Mouse (Mus musculus) neural tube, embryonic 12.5 days (tissue): ENCODE measurements around the gene Tpx2. TPM values are rescaled to one million over a fixed set of nuclear protein-coding genes. Genes with fewer than 3 reads are reported as not detected.

Experiments
- ATAC-seq: fragments of 200-750 bp; cut with Nextera tagmentation; 2 replicates; pipeline ENCODE4 v1.8.0; 2017; ENCODE audit warnings: low read depth, mild to moderate bottlenecking, moderate TSS enrichment, moderate library complexity; ENCODE audit not compliant: low FRiP score
- H3K27ac ChIP-seq: fragments of 300-500 bp; sonication (generic); 2 replicates; pipeline ENCODE4 v1.5.1; 2016
- H3K27me3 ChIP-seq: fragments of 300-500 bp; sonication (generic); replicated peaks from 2 replicates; pipeline ENCODE4 v1.6.1; 2016; ENCODE audit warnings: mild to moderate bottlenecking
- H3K36me3 ChIP-seq: fragments of 300-500 bp; sonication (generic); 2 replicates; pipeline ENCODE4 v1.6.1; 2016; ENCODE audit warnings: mild to moderate bottlenecking
- H3K4me1 ChIP-seq: fragments of 300-500 bp; sonication (generic); 2 replicates; pipeline ENCODE4 v1.6.1; 2016
- H3K4me2 ChIP-seq: fragments of 300-500 bp; sonication (generic); replicated peaks from 2 replicates; pipeline ENCODE4 v1.6.1; 2016; ENCODE audit warnings: mild to moderate bottlenecking
- H3K4me3 ChIP-seq: fragments of 300-500 bp; sonication (generic); 2 replicates; pipeline ENCODE4 v1.5.1; 2016
- H3K9ac ChIP-seq: fragments of 300-500 bp; sonication (generic); 2 replicates; pipeline ENCODE4 v1.6.1; 2016; ENCODE audit warnings: mild to moderate bottlenecking
- H3K9me3 ChIP-seq: fragments of 300-500 bp; sonication (generic); 2 replicates; pipeline ENCODE4 v1.6.1; 2016; ENCODE audit warnings: mild to moderate bottlenecking
- WGBS: fragments of 180-500 bp; shearing (Covaris S2); methylation state at CpG from one replicate; pipeline ENCODE4 v1.1.7; 2016; 5-methylcytosine and 5-hydroxymethylcytosine counted together
- polyA plus RNA-seq: library from polyadenylated mRNA; unstranded; fragments of >200 nt; fragmentation: Nextera tagmentation; extraction: Ambion mirVana; gene quantifications from 2 replicates; pipeline ENCODE4 v1.2.1, GENCODE M21; 2016

The Tpx2 gene
- polyA plus RNA-seq, 1 experiment from 2014 or later: 80.9 TPM

DNA sequence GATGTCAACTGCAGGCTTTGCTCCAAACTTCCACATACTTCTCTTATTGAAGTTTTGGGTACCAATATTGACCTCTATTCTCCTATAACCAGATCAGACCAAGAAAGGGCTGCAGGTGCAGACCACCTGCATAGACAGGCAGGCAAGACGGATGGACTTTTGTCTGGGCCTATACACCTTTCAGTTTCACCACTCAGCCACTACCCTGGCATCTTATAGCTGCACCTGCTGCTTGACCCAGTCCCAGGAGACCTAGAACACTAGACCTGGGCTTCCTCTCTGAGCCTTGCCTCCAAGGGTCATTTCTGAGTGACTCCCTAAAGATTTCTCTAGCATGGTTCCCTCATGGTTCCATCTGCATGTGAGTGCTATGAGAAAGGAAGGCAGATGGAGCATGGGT is 34.5 kb upstream of the Tpx2 start:
- peaks cover 13% of the 10 kb centered on the region for H3K4me1 ChIP-seq
- WGBS: 96% methylated on average over 1 of the region's 1 CpGs

DNA sequence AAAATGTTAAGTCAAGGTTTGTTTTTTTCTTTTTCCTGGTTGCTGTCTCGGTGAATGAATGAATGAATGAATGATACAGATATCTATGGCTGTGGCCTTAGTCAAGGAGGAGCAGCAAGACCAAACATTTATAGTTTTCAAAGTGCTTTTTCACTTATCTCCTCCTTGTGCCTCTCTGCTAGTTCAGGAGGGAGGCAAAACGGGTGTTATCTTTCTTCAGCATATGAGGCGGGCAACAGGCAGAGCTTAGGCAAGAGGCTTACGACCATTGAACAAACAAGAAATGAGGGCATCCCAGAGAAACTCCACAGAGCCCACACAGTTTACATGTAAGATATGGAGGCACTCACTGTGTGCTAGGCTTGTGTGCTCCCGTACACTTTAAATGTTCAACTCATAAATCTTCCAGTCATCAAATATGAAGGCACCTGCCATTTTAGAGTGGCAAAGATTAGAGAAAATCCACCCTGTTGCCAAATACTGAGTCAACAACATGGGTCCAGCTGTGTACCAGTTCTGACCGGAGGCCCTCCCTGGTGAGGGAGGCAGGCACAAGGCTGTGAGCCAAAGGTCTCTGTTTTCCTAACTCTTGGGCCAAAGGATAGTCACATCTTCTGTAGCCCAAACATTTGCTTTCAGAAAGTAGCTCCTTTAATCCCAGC is 33.4 kb upstream of the Tpx2 start:
- H3K4me1 ChIP-seq: peaks cover 15% of the 10 kb centered on the region

More for the DNA sequence above, 34.5 kb upstream of the Tpx2 start:
- Histone ChIP-seq H3K27ac (no peak overlapping the region), H3K9ac (no peak overlapping the region), H3K36me3 (no peaks in the 10 kb centered on the region), H3K4me2 (no peak overlapping the region), H3K4me3 (no peak overlapping the region), H3K9me3 (no peaks in the 10 kb centered on the region), H3K27me3 (no peaks in the 10 kb centered on the region)
- no peak for ATAC-seq

DNA sequence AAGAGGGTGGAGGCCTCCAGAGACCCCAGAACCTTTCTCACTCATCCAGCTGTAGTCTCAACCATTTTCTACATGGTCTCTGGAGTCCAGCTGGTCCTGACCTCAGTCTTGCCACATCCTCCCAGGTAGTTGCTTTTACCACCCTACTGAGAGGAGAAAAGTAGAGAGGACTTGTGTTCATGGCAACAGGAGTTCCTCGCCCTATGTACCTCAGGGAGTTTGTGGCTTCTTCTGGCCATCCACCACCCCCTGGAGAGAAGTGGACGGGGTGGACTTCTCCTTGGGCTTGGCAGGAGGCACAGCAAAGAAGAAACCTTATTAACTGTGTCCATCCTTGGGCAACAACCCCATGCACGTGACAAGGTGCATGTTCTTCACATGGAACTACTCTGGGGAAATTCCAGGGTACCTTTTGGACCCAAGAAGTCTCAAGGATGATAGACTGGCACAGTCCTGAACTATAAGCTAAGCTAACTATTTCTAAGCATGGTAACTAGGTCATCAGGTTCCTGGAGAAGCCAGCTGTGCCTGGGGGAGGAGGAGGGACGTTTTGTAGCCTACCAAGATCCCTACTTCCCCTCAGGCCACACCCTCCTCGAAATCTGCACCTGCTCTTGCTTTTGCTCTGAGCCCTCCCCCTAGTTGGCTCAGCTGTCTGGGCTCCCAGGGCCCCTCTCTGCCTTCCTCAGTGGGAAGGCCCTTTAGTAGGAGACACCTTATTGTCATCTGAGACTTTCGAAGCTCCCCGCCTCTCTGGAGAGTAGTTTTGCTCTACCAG is 31.7 kb upstream of the Tpx2 start:
- H3K36me3 ChIP-seq: peaks cover 14% of the 10 kb centered on the region
- WGBS: 73% methylated on average over 7 of the region's 7 CpGs
- ATAC-seq: no peak
- H3K9ac ChIP-seq: no peak overlapping the region
- no peak overlapping the region for H3K4me2 ChIP-seq
- no peak overlapping the region for H3K27ac ChIP-seq
- no peak overlapping the region for H3K4me3 ChIP-seq
- no peaks in the 10 kb centered on the region for H3K27me3 ChIP-seq
- 0 out of 2 replicates have a peak, but pooled peaks cover 5% of the 10 kb centered on the region for H3K9me3 ChIP-seq
- peaks cover 32% of the 10 kb centered on the region for H3K4me1 ChIP-seq

More for the DNA sequence above, 33.4 kb upstream of the Tpx2 start:
- H3K27ac ChIP-seq: no peak overlapping the region
- 0 out of 2 replicates have a peak, but pooled peaks cover 5% of the 10 kb centered on the region for H3K9me3 ChIP-seq
- H3K36me3 ChIP-seq: peaks cover 7% of the 10 kb centered on the region
- no peak overlapping the region for H3K4me3 ChIP-seq
- no peak overlapping the region for H3K9ac ChIP-seq
- whole genome bisulfite sequencing: 91% methylated on average over 6 of the region's 6 CpGs
- ATAC-seq: no peak
- H3K27me3 ChIP-seq: no peaks in the 10 kb centered on the region
- H3K4me2 ChIP-seq: no peak overlapping the region

DNA sequence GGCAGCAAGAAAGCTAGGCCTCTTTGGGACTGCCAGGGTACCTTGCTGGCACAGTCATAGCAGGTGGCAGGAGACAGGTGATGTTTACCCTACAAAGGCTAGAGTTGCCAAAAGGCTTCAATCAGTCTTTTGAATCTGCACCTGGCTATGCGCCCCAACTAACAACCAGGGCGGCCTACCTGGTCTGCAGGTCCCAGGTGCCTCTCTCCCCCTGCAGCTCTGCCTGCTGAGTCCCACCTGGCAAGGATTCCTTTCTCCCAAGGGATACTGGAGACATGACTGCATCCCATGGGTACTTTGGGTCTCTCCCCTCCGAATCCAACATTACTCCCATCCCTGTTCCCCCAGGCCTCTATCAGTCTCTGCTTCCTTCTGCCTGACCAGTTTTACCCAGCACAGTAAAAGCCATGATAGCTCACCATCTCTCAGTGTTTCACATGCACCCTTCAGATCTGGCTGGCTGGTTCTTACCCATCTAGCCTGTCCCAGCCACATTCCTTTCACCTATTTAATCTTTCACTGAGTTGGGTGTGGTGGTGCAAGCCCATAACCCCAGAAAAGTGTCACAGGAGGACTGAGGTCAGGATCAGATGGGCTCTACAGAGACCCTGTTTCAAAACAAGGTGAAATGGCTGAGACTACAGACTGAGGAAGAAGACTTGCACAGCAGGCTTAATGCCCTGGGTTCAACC is 31.0 kb upstream of the Tpx2 start:
- WGBS: 93% methylated on average over 3 of the region's 3 CpGs
- H3K36me3 ChIP-seq: peaks cover 20% of the 10 kb centered on the region
- H3K9me3 ChIP-seq: 0 out of 2 replicates have a peak, but pooled peaks cover 5% of the 10 kb centered on the region
- peaks cover 39% of the 10 kb centered on the region for H3K4me1 ChIP-seq
- ATAC-seq: no peak
- H3K9ac ChIP-seq: no peak overlapping the region
- no peak overlapping the region for H3K27ac ChIP-seq
- no peaks in the 10 kb centered on the region for H3K27me3 ChIP-seq
- no peak overlapping the region for H3K4me3 ChIP-seq
- H3K4me2 ChIP-seq: no peak overlapping the region

DNA sequence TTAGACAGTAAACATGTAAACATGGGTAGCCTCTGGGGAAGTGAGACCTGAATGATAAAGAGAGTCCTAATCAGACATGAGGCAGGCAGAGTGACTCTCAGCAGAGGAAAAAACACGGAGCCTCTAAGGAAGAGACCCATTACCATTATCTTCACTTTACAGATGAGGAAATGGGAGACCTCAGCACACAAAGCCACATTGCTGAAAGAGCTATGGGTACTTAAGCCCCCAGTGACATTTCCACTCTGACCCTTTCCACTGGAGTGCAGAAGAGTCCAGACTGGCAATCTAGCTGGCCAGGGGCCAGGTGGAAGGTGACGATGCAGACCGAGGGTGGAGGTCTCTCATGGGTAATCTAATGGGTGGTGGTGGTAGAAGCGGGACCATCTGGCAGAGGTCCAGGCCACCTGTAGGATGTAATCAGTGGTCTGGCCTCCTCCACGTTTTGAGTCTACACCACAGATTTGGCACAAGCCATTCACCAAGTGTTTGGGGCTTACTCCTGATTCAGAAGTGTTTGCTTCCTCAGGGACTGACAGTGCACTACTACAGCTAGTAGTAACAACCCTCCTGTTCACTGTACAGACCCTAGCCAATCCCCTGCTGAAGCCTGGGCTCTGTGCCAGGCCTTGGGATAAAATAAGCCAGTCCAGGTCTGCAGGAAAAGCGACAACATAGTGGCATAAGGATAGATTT is 30.0 kb upstream of the Tpx2 start:
- no peak for ATAC-seq
- Histone ChIP-seq H3K9me3 (0 out of 2 replicates have a peak, but pooled peaks cover 5% of the 10 kb centered on the region), H3K4me3 (no peak overlapping the region), H3K9ac (no peak overlapping the region), H3K4me2 (no peak overlapping the region), H3K27ac (no peak overlapping the region), H3K27me3 (no peaks in the 10 kb centered on the region), H3K4me1 (peaks cover 41% of the 10 kb centered on the region), H3K36me3 (peaks cover 22% of the 10 kb centered on the region)
- WGBS: 72% methylated on average over 6 of the region's 6 CpGs

DNA sequence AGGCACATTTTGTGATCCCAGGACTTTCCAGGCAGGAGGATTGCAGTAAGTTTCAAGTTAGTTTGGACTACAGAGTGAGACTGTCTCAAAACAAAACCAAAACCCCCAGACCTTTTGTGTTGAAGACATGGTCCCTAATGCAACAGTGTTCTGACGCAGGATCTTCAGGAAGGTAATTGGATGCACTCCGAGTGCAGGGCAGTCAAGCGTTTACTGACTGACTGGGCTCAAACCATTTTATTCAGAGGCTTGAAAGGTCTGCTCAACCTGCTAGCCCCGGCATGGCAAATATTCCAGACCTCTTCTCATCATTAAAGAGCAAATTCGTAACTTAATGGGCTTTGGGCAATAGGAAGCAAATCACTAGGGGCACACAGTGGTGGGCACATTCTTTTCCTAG is 29.1 kb upstream of the Tpx2 start:
- Histone ChIP-seq H3K4me3 (no peak overlapping the region), H3K27me3 (no peaks in the 10 kb centered on the region), H3K27ac (no peak overlapping the region), H3K9ac (no peak overlapping the region), H3K4me1 (peaks cover 41% of the 10 kb centered on the region), H3K9me3 (0 out of 2 replicates have a peak, but pooled peaks cover 5% of the 10 kb centered on the region), H3K4me2 (no peak overlapping the region), H3K36me3 (peaks cover 22% of the 10 kb centered on the region)
- no peak for ATAC-seq
- 81% methylated on average over 5 of the region's 5 CpGs for WGBS

DNA sequence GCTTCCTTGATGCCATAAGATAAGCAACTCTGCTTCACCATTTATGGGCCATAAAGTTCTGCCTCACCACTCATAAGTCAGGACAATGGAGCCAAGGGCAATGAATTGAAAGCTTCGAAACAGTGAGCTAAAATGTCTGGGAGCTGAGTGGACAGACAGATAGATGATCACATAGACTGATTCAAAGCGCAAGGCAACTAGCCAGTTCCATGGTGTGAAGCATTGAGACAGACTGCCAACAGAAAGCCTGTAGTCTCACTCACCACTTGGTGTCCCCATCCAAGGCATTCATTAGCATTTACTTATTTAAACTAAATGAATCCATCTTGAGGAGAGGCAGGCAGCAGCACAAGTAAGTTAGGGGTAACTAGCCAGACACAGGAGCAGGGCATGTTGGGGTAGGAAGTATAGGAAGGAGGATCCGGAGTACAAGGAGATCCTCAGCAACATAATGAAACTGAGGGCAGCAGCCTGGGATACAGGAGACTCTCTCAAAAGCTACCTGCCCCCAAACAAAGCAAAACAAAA is 28.6 kb upstream of the Tpx2 start:
- Histone ChIP-seq H3K9ac (no peak overlapping the region), H3K27ac (no peak overlapping the region)
- 96% methylated on average over 3 of the region's 3 CpGs for WGBS

DNA sequence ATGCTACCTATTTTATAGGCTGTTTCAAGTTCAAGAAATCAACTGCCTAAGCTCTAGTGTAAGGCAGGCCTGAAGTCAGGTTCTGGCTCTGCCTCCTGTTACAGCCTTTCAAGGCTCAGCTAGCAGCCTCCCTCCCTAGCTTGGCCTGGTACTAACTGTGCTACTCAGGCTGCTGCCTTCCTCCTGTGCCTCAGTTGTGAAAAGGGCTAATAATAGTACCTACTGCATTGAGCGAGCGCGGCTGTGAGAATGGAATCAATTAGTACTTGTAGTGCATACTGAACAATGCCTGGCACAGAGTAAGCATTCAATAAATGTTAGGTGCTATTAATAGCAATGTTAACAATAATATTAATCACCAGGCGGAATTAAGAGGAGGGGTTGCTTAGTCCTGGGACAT is 27.8 kb upstream of the Tpx2 start:
- 49% methylated on average over 4 of the region's 4 CpGs for WGBS
- no peak overlapping the region for H3K27ac ChIP-seq
- H3K4me1 ChIP-seq: peaks cover 42% of the 10 kb centered on the region
- H3K36me3 ChIP-seq: peaks cover 22% of the 10 kb centered on the region
- ATAC-seq: no peak
- no peak overlapping the region for H3K4me2 ChIP-seq
- no peak overlapping the region for H3K9ac ChIP-seq
- no peak overlapping the region for H3K4me3 ChIP-seq
- 0 out of 2 replicates have a peak, but pooled peaks cover 5% of the 10 kb centered on the region for H3K9me3 ChIP-seq
- H3K27me3 ChIP-seq: no peaks in the 10 kb centered on the region

More for the DNA sequence above, 28.6 kb upstream of the Tpx2 start:
- Histone ChIP-seq H3K4me1 (peaks cover 41% of the 10 kb centered on the region), H3K9me3 (0 out of 2 replicates have a peak, but pooled peaks cover 5% of the 10 kb centered on the region), H3K4me3 (no peak overlapping the region), H3K4me2 (no peak overlapping the region), H3K27me3 (no peaks in the 10 kb centered on the region), H3K36me3 (peaks cover 22% of the 10 kb centered on the region)
- no peak for ATAC-seq

DNA sequence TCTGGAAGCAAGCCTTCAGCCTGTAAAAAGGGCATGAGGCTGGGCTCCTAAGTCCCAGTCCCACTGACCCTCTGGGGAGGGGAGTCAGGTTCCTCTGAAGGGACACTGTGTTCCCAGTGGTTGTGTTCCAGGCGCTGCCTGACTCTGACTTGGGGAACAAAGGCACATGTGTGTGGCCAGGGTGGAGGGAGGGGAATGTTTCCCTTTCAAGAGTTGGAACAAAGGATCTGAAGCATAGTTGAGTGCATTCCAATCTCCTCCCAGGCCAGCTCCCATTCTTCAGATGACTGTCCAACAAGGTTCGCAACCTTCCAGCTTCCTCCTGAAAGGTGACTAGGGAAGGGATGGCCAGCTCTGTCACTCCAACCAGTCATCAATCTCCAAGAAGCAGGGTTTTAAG is 27.4 kb upstream of the Tpx2 start:
- ATAC-seq: no peak; the same call in 1 of the 2 replicates
- H3K4me3 ChIP-seq: no peak overlapping the region

DNA sequence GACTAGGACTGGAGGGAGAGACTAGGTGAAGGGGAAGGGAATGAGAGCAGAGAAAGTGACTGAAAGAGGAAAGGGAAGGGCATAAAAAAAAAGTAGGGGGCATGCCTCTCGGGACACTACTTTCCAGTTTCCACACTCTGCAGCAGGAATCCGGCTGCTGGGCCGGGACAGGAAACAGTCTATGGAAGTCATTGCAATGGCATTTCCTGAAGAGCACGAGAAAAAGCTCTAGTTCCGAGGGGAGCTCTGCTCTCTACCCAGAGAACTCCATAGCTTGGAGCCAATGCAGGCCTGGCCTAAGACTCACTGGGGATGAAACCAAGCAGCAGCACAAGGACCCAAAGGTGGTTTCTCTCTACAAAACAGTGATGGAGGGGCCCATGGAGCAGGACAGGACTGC is 26.7 kb upstream of the Tpx2 start:
- Histone ChIP-seq H3K4me3 (no peak overlapping the region), H3K4me2 (peak overlapping the region; percentile 0; the same call in 1 of the 2 replicates)

More for the DNA sequence above, 27.4 kb upstream of the Tpx2 start:
- Histone ChIP-seq H3K9me3 (0 out of 2 replicates have a peak, but pooled peaks cover 5% of the 10 kb centered on the region), H3K4me2 (0 out of 2 replicates have a peak overlapping the region, but pooled peaks have one; percentile 0), H3K27ac (no peak overlapping the region), H3K9ac (no peak overlapping the region), H3K27me3 (no peaks in the 10 kb centered on the region), H3K4me1 (peaks cover 46% of the 10 kb centered on the region), H3K36me3 (peaks cover 22% of the 10 kb centered on the region)
- 7% methylated on average over 2 of the region's 2 CpGs for WGBS

DNA sequence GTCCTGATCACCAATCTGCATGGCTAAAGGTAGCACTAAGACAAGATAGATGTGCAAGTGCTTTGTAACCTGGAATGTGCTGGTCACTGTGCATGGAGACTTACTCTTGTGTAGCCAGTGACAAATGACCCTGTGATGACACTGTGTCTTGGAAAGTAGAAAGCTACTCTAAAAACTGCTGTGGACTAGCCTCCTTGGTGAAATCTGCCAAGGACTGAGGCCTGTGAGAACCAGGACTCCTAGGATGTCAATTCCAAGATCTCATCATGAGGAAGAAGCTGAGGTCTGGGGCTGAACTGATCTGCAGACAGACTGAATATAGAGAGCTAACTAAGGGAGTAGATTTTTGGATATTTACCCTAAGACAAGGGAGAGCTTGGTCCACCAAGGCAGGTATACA is 26.2 kb upstream of the Tpx2 start:
- no peak overlapping the region for H3K9ac ChIP-seq
- no peaks in the 10 kb centered on the region for H3K27me3 ChIP-seq
- H3K4me2 ChIP-seq: 0 out of 2 replicates have a peak overlapping the region, but pooled peaks have one; percentile 0
- H3K9me3 ChIP-seq: 0 out of 2 replicates have a peak, but pooled peaks cover 5% of the 10 kb centered on the region
- 0 out of 2 replicates have a peak overlapping the region, but pooled peaks have one; percentile 9 for H3K27ac ChIP-seq
- ATAC-seq: no peak
- H3K4me3 ChIP-seq: no peak overlapping the region
- H3K4me1 ChIP-seq: peaks cover 54% of the 10 kb centered on the region
- H3K36me3 ChIP-seq: peaks cover 22% of the 10 kb centered on the region

More for the DNA sequence above, 26.7 kb upstream of the Tpx2 start:
- Histone ChIP-seq H3K27ac (0 out of 2 replicates have a peak overlapping the region, but pooled peaks have one; percentile 9), H3K27me3 (no peaks in the 10 kb centered on the region), H3K9ac (no peak overlapping the region), H3K9me3 (0 out of 2 replicates have a peak, but pooled peaks cover 5% of the 10 kb centered on the region), H3K4me1 (peaks cover 52% of the 10 kb centered on the region), H3K36me3 (peaks cover 22% of the 10 kb centered on the region)
- no peak for ATAC-seq
- 48% methylated on average over 5 of the region's 5 CpGs for WGBS
